Mouse (Mus musculus) stomach, adult 2 months (tissue): ENCODE results near the gene Cacna1i. TPM values are rescaled to one million over a fixed set of nuclear protein-coding genes. Genes with fewer than 3 reads are reported as not detected.

Experiments
- polyA plus RNA-seq: library from polyadenylated mRNA; depleted of rRNA; stranded (reverse); fragments of >200 nt; gene quantifications from 2 replicates; pipeline ENCODE4 v1.2.3, GENCODE M21; 2012; rRNA removed

The Cacna1i gene
- 0.05 TPM in 2 replicates for polyA plus RNA-seq

GRCm38 (mm10) chr15:80286851-80287415, at the start of gene Cacna1i:
Gene Cacna1i, plus strand, starts transcription at chr15:80287238.

GRCm38 (mm10) chr15:80254847-80255645, 32.0 kb upstream of the Cacna1i start, which contains the start of gene Atf4:
Gene Atf4, plus strand, starts transcription at chr15:80255184.

GRCm38 (mm10) chr15:80263610-80264575, 23.1 kb upstream of the Cacna1i start, which contains the start of gene Rps19bp1:
Gene Rps19bp1, minus strand, starts transcription at chr15:80264315.

Other genes with a start within 250 kb of the Cacna1i start
- gene Syngr1, start 195.9 kb upstream of the Cacna1i start, polyA plus RNA-seq = 118 and 135 TPM in 2 replicates
- gene Rpl3, start 195.4 kb upstream of the Cacna1i start, polyA plus RNA-seq = 288 and 389 TPM in 2 replicates
- gene Tab1, start 154.1 kb upstream of the Cacna1i start, polyA plus RNA-seq = 21.3 and 21.9 TPM in 2 replicates
- 14.8 and 15.8 TPM in 2 replicates for gene Mgat3, start 113.5 kb upstream of the Cacna1i start, polyA plus RNA-seq
- gene Mief1, start 53.2 kb upstream of the Cacna1i start, polyA plus RNA-seq = 4.9 and 5.9 TPM in 2 replicates
- gene AC140267.1, start 51.4 kb upstream of the Cacna1i start, polyA plus RNA-seq = not detected in 2 replicates
- gene Atf4, start 32.1 kb upstream of the Cacna1i start, polyA plus RNA-seq = 83.1 and 91.7 TPM in 2 replicates
- gene Rps19bp1, start 22.9 kb upstream of the Cacna1i start, polyA plus RNA-seq = 11.4 and 15.8 TPM in 2 replicates